Mouse (Mus musculus) embryonic facial prominence, embryonic 14.5 days (tissue): Measurements from ENCODE around the gene Draxin. TPM values are rescaled to one million over a fixed set of nuclear protein-coding genes. Genes with fewer than 3 reads are reported as not detected.

Source experiments
- ATAC-seq: fragments of 200-750 bp; cut with Nextera tagmentation; 2 replicates; pipeline ENCODE4 v1.8.0; 2017; ENCODE audit warnings: low read depth, moderate number of reproducible peaks, moderate TSS enrichment
- DNase-seq: peaks from one replicate; pipeline ENCODE4 v3.0.0-alpha.2; 2015; ENCODE audit warnings: low spot score
- H3K27ac ChIP-seq: fragments of 300-500 bp; sonication (generic); replicated peaks from 2 replicates; pipeline ENCODE4 v1.5.1; 2014; ENCODE audit warnings: low read depth, mild to moderate bottlenecking, low read length, moderate library complexity
- H3K27me3 ChIP-seq: fragments of 300-500 bp; sonication (generic); replicated peaks from 2 replicates; pipeline ENCODE4 v1.6.1; 2014; ENCODE audit warnings: low read length; ENCODE audit not compliant: control insufficient read depth, insufficient read depth
- H3K36me3 ChIP-seq: fragments of 300-500 bp; sonication (generic); 2 replicates; pipeline ENCODE4 v1.6.1; 2014; ENCODE audit warnings: low read length, mixed read lengths; ENCODE audit not compliant: control insufficient read depth, insufficient read depth
- H3K4me1 ChIP-seq: fragments of 300-500 bp; sonication (generic); 2 replicates; pipeline ENCODE4 v1.6.1; 2014; ENCODE audit warnings: antibody characterized with exemption, low read length; ENCODE audit not compliant: control insufficient read depth, insufficient read depth
- H3K4me2 ChIP-seq: fragments of 300-500 bp; sonication (generic); 2 replicates; pipeline ENCODE4 v1.6.1; 2014; ENCODE audit warnings: low read depth, mild to moderate bottlenecking, low read length, moderate library complexity, mixed read lengths
- H3K4me3 ChIP-seq: fragments of 300-500 bp; sonication (generic); 2 replicates; pipeline ENCODE4 v1.5.1; 2014; ENCODE audit warnings: low read depth, mild to moderate bottlenecking, low read length
- H3K9ac ChIP-seq: fragments of 300-500 bp; sonication (generic); 2 replicates; pipeline ENCODE4 v1.6.1; 2014; ENCODE audit warnings: low read depth, mild to moderate bottlenecking, low read length, moderate library complexity, mixed read lengths
- H3K9me3 ChIP-seq: fragments of 300-500 bp; sonication (generic); 2 replicates; pipeline ENCODE4 v1.6.1; 2016; ENCODE audit warnings: low read length; ENCODE audit not compliant: control insufficient read depth
- WGBS: fragments of 180-500 bp; shearing (Covaris S2); extraction: QIAGEN DNeasy Blood & Tissue Kit; methylation state at CpG from one replicate; pipeline ENCODE4 v1.1.7; 2014; 5-methylcytosine and 5-hydroxymethylcytosine counted together
- polyA plus RNA-seq: library from polyadenylated mRNA; unstranded; fragments of >200 nt; fragmentation: Nextera tagmentation; extraction: Ambion mirVana; gene quantifications from 2 replicates; pipeline ENCODE4 v1.2.1, GENCODE M21; 2014

Draxin gene
- polyA plus RNA-seq, 1 experiment from 2014 or later, result 0.56 TPM

DNA sequence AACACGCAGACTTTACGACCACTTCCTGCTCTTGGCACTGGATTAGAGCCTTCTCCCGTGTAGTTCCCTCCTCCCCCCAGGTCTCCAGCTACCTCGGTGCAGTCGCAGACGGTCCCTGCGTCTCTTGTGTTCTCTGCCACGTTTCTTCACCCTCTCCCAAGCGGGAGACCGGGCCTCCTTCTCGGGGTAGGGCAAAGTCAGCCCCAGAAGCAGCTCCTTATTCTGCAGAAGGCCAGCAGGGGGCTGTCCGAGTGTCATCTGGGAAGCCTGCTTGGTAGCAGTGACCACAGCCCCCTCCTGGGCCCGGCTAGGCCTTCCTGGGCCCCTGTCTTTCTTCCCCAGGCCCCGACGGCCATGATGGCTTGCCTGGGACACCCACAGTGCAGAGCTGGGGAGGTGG is 15.0 kb downstream of the Draxin start:
- 6% methylated on average over 15 of the region's 15 CpGs for WGBS
- Histone ChIP-seq H3K9me3 (no peaks in the 10 kb centered on the region), H3K4me3 (no peak overlapping the region), H3K27ac (no peak overlapping the region), H3K9ac (peak overlapping the region; percentile 43), H3K4me2 (peak overlapping the region; percentile 20; the same call in 1 of the 2 replicates), H3K4me1 (no peaks in the 10 kb centered on the region), H3K36me3 (no peaks in the 10 kb centered on the region), H3K27me3 (no peaks in the 10 kb centered on the region)
- DNase-seq (peak; percentile 43), ATAC-seq (peak; percentile 38; the same call in 1 of the 2 replicates)

DNA sequence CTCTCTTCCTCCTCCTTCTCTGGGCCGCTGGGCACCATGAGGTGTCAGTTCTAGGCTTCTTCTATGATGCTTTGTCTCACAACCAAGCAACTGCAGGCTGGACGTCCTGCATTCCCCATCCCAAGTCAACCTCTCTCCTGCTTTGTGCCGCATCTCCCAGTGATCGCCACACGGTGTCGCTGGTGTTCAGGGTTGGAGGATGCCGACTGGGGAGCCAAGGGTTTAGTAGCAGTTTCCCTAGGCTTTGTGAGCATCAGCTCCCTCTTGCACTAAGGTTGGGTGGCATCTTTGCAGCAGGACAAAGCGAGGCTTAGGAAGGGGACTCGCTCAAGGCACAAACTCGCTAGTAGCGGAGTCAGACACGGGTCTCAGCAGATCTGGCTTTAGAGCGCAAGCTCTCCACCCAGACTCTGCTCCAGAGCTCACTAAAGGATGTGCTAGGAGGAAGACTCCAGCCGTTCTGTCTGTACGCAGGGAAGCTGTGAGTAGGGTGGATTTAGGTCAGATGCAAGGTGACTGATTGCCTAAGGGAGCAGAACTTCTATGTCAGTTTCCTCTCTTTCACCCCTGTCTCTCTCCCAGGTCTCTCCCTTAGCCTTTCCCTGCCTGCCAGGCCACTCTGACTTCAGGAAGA is 15.6 kb downstream of the Draxin start:
- no peak overlapping the region for H3K27ac ChIP-seq
- no peaks in the 10 kb centered on the region for H3K4me1 ChIP-seq
- DNase-seq (peak; percentile 81), ATAC-seq (peak; percentile 86)
- no peaks in the 10 kb centered on the region for H3K27me3 ChIP-seq
- H3K9ac ChIP-seq, result peak overlapping the region; percentile 43
- no peak overlapping the region for H3K4me3 ChIP-seq
- no peaks in the 10 kb centered on the region for H3K36me3 ChIP-seq
- no peaks in the 10 kb centered on the region for H3K9me3 ChIP-seq
- peak overlapping the region; percentile 26; the same call in 1 of the 2 replicates for H3K4me2 ChIP-seq
- 3% methylated on average over 15 of the region's 15 CpGs for WGBS

DNA sequence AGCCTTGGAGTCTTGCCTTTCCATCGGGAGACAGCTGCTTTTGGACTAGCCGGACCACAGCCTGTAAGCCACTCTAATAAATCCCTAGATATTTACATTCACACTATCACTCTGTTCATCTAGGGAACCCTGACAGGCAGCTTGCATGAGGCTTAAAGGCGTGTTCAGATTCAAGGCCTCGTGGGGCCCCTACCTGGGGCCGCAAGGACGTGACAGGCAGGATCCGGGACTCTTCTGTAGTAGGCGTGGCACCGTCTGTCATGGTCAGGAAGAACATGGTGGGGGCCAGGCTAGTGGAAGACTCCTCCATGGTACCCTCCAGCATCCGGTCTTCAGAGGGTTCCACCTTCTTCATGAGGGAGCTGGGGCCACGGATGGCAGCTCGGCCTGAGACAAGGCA is 18.0 kb downstream of the Draxin start:
- DNase-seq (no peak), ATAC-seq (no peak)
- no peak overlapping the region for H3K9ac ChIP-seq
- no peaks in the 10 kb centered on the region for H3K27me3 ChIP-seq
- no peak overlapping the region for H3K27ac ChIP-seq
- 71% methylated on average over 12 of the region's 12 CpGs for WGBS
- H3K36me3 ChIP-seq, result no peaks in the 10 kb centered on the region
- H3K4me3 ChIP-seq, result no peak overlapping the region
- no peaks in the 10 kb centered on the region for H3K4me1 ChIP-seq
- no peak overlapping the region for H3K4me2 ChIP-seq
- no peaks in the 10 kb centered on the region for H3K9me3 ChIP-seq

DNA sequence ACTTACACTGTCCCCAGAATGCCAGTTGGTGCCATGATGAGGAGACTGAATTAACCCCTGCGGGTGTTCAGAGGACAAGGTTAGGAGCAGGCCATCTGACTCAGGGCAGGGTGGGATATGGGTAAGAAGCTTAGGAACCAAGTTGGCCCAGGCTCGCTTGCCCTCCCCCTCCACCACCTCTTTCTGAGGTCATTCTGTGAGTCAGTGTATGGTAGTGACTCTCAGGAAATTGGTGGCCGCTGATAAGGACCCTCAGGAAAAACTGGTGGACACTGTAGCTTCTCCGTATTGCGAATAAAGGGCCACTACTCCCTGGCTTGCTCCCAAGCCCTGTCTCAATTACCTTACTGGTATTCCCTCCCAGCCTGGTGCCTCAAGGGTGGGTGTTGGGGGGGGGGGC is 21.3 kb downstream of the Draxin start:
- Histone ChIP-seq H3K27me3 (no peaks in the 10 kb centered on the region), H3K4me3 (no peak overlapping the region), H3K36me3 (no peaks in the 10 kb centered on the region), H3K27ac (no peak overlapping the region), H3K4me1 (no peaks in the 10 kb centered on the region), H3K9me3 (no peaks in the 10 kb centered on the region), H3K4me2 (no peak overlapping the region), H3K9ac (no peak overlapping the region)
- 84% methylated on average over 5 of the region's 5 CpGs for WGBS
- ATAC-seq, result no peak
- no peak for DNase-seq

DNA sequence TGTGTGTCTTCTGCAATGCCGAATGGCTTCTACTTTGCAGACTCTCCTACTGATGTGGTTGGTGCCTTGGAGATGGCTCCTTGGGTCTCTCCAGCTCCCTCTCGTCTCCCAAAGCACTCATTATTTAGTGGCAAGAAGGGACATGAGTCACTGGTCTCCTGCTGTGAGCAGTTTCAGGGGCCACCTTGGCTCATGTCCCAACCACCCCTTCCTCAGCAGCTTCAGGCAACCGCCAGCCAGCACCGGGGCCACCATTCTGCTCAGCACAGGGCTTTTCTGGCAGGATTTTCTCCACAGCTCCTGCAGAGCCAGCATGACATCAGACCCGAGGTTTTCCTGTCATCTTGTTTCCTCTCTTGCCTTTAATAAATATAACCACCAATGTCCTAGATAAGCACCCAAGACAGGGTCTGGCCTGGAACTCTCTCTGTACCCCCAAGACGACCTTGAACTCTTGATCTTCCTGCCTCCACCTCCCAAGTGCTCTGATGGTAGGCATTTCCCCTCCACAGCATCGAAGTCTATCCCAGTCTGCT is 21.9 kb downstream of the Draxin start:
- Histone ChIP-seq H3K27me3 (no peaks in the 10 kb centered on the region), H3K9me3 (no peaks in the 10 kb centered on the region), H3K4me1 (no peaks in the 10 kb centered on the region), H3K4me3 (no peak overlapping the region), H3K9ac (no peak overlapping the region), H3K4me2 (no peak overlapping the region), H3K36me3 (no peaks in the 10 kb centered on the region), H3K27ac (no peak overlapping the region)
- WGBS, result 60% methylated on average over 7 of the region's 7 CpGs
- no peak for DNase-seq
- ATAC-seq, result no peak

DNA sequence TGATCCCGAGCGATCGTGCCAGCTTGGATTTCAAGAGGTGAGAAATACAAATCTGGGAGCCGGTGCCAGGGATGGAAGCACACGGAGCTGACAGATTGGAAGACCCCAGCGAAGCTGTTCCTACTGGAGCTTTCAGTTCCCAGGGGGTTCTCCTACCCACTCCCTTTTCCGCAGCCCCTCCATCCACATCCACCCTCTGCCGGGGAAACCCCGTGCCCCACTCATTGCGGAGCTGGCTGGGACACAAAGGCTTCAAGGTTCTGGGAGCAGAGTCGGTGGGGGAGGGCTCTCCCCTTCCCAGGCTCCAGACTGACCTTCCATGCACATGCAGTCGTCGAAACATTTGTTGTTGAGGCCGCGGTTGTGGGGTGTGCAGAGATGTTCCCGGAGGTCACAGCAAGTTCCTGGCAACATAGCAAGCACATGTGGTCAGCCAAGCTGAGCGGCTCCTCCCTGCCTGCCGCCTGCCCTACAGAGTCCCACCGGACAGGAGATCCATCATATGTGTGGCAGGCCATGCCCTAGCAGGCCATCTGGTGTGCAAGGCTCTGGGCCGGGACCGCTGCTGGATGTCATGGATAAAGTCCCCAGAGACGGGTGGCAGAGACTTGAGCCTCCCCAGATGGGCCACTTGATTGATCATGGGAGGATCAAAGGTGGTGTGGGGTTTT is 22.7 kb downstream of the Draxin start:
- Histone ChIP-seq H3K27ac (no peak overlapping the region), H3K36me3 (no peaks in the 10 kb centered on the region), H3K9me3 (no peaks in the 10 kb centered on the region), H3K27me3 (no peaks in the 10 kb centered on the region), H3K9ac (no peak overlapping the region), H3K4me2 (no peak overlapping the region), H3K4me3 (no peak overlapping the region), H3K4me1 (no peaks in the 10 kb centered on the region)
- 50% methylated on average over 22 of the region's 22 CpGs for WGBS
- DNase-seq, result no peak
- ATAC-seq, result peak; percentile 54; the same call in 1 of the 2 replicates

DNA sequence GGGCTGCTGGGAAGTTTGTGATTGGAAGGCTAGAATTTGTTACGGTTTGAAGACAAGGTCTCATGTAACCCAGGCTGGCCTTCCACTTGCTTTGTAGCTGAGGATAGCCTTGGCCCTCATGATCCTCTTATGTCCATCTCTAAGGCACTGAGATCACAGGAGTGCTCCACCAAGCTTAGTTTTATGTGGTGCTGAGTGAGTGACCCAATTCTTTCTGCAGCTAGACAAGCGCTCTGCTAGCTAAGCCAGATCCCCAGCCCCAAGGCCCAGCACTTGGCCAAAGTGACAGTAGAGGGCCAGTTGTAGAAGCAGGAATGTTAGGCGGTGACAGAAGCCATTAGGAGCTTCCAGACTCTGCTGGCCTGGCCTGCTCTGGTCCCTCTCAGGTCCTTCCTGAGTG is 26.4 kb downstream of the Draxin start:
- H3K4me1 ChIP-seq, result no peaks in the 10 kb centered on the region

DNA sequence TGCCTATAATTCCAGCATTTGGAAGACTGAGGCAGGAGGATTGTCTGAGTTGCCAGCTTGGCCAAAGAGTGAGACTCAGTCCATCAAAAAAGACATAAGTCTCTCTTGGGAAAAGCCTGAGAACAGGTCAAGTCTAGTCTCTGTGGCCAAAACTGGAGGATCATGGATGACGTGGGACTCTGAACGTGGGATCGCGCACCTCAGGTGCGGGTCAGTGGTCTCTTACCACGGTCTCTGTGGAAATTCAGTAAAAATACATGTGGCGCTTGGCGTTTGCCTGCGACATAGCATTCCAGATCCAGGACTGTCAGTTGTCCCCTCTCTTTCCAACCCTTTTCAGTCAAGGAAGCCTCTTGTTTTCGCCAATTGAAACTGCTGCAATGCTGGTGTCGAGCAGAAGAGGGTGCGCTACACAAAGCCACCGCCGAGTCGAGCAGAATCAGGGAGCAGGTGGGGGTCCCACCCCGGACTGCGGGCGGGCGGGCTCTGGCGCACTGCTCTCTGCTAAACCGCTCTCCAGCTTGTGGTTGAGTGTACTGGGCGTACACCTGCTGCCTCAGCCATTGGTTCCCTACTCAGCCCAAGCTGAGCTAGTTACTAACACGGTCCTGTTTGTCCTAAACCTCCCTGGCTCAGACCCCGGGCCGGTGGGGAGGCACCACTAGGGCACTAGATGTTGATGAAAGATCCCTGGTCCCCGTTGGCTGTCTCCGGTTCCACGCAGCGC is 28.5 kb downstream of the Draxin start:
- peak overlapping the region; percentile 54 for H3K4me2 ChIP-seq
- H3K4me3 ChIP-seq, result peak overlapping the region; percentile 25
- ATAC-seq, result peak; percentile 92
- no peak overlapping the region for H3K27ac ChIP-seq
- no peaks in the 10 kb centered on the region for H3K27me3 ChIP-seq
- H3K9ac ChIP-seq, result no peak overlapping the region
- H3K9me3 ChIP-seq, result no peaks in the 10 kb centered on the region
- H3K4me1 ChIP-seq, result no peaks in the 10 kb centered on the region
- H3K36me3 ChIP-seq, result no peaks in the 10 kb centered on the region
- 19% methylated on average over 28 of the region's 29 CpGs for WGBS
- DNase-seq, result peak; percentile 75

More for the DNA sequence above, 26.4 kb downstream of the Draxin start:
- DNase-seq (no peak), ATAC-seq (no peak)
- H3K4me2 ChIP-seq, result no peak overlapping the region
- H3K9me3 ChIP-seq, result no peaks in the 10 kb centered on the region
- no peak overlapping the region for H3K9ac ChIP-seq
- WGBS, result 82% methylated on average over 3 of the region's 3 CpGs
- H3K27me3 ChIP-seq, result no peaks in the 10 kb centered on the region
- H3K27ac ChIP-seq, result no peak overlapping the region
- H3K4me3 ChIP-seq, result no peak overlapping the region
- H3K36me3 ChIP-seq, result no peaks in the 10 kb centered on the region
